Mouse (Mus musculus): ENCODE results near the gene Hrc. TPM values are rescaled to one million over a fixed set of nuclear protein-coding genes. Genes with fewer than 3 reads are reported as not detected.

The Hrc gene
- polyA plus RNA-seq, 1 experiment from 2014 or later, result 0.06 TPM

GRCm38 (mm10) chr7:45369022-45369745, 34.1 kb downstream of the Hrc start:
- Histone ChIP-seq H3K4me1 (peaks cover 41% of the 10 kb centered on the region), H3K9ac (no peak overlapping the region), H3K4me3 (peak overlapping the region; percentile 46; the same call in 1 of the 2 replicates), H3K27me3 (peaks cover 20% of the 10 kb centered on the region), H3K4me2 (peak overlapping the region; percentile 90), H3K36me3 (ENCODE audit: poor library complexity, severe bottlenecking) (peaks cover 29% of the 10 kb centered on the region), H3K9me3 (replicated peaks) (no peaks in the 10 kb centered on the region), H3K27ac (no peak overlapping the region)
- WGBS, result 77% methylated on average over 16 of the region's 16 CpGs
- no peak for ATAC-seq

GRCm38 (mm10) chr7:45369836-45370474, 34.9 kb downstream of the Hrc start:
- Histone ChIP-seq H3K27me3 (peaks cover 20% of the 10 kb centered on the region), H3K9ac (peak overlapping the region; percentile 69), H3K9me3 (replicated peaks) (no peaks in the 10 kb centered on the region), H3K4me2 (peak overlapping the region; percentile 90), H3K36me3 (ENCODE audit: poor library complexity, severe bottlenecking) (peaks cover 35% of the 10 kb centered on the region), H3K27ac (no peak overlapping the region), H3K4me3 (peak overlapping the region; percentile 46), H3K4me1 (peaks cover 38% of the 10 kb centered on the region)
- WGBS, result 8% methylated on average over 52 of the region's 52 CpGs
- ATAC-seq, result no peak; the same call in 1 of the 2 replicates

GRCm38 (mm10) chr7:45370475-45371311, 35.6 kb downstream of the Hrc start, which contains the start of gene Lin7b:
Gene Lin7b (minus strand): TSS chr7:45370583.
- peak; percentile 52 for ATAC-seq
- peak within 1 kb of the TSS; percentile 46 for H3K4me3 ChIP-seq
- 11% methylated on average over 28 of the region's 28 CpGs for WGBS
- H3K9ac ChIP-seq, result peak within 1 kb of the TSS; percentile 69
- H3K4me1 ChIP-seq, result peaks cover 30% of the 10 kb centered on the region
- H3K27ac ChIP-seq, result no peak within 1 kb of the TSS
- no peaks in the 10 kb centered on the region for H3K9me3 ChIP-seq (replicated peaks)
- H3K27me3 ChIP-seq, result peaks cover 20% of the 10 kb centered on the region
- H3K4me2 ChIP-seq, result peak within 1 kb of the TSS; percentile 90
- peaks cover 41% of the 10 kb centered on the region for H3K36me3 ChIP-seq (ENCODE audit: poor library complexity, severe bottlenecking)

- WGBS, result 83% methylated on average over 5 of the region's 5 CpGs
- H3K36me3 ChIP-seq (ENCODE audit: poor library complexity, severe bottlenecking), result peaks cover 58% of the 10 kb centered on the region
- no peak for ATAC-seq
- H3K4me2 ChIP-seq, result no peak overlapping the region
- H3K27me3 ChIP-seq, result peaks cover 20% of the 10 kb centered on the region
- no peak overlapping the region for H3K27ac ChIP-seq
- peaks cover 24% of the 10 kb centered on the region for H3K4me1 ChIP-seq
- no peak overlapping the region for H3K4me3 ChIP-seq
- no peak overlapping the region for H3K9ac ChIP-seq
- no peaks in the 10 kb centered on the region for H3K9me3 ChIP-seq (replicated peaks)
Observed at GRCm38 (mm10) chr7:45372371-45372770, 37.3 kb downstream of the Hrc start.

- no peak overlapping the region for H3K9ac ChIP-seq
- H3K36me3 ChIP-seq (ENCODE audit: poor library complexity, severe bottlenecking), result peaks cover 80% of the 10 kb centered on the region
- ATAC-seq, result no peak
- peaks cover 7% of the 10 kb centered on the region for H3K27me3 ChIP-seq
- 88% methylated on average over 8 of the region's 8 CpGs for WGBS
- H3K4me3 ChIP-seq, result no peak overlapping the region
- H3K27ac ChIP-seq, result no peak overlapping the region
- no peaks in the 10 kb centered on the region for H3K9me3 ChIP-seq (replicated peaks)
- peaks cover 14% of the 10 kb centered on the region for H3K4me1 ChIP-seq
- H3K4me2 ChIP-seq, result no peak overlapping the region
Observed at GRCm38 (mm10) chr7:45374620-45375019, 39.5 kb downstream of the Hrc start.

GRCm38 (mm10) chr7:45376057-45376456, 41.0 kb downstream of the Hrc start:
- H3K27ac ChIP-seq, result no peak overlapping the region
- no peaks in the 10 kb centered on the region for H3K9me3 ChIP-seq (replicated peaks)
- H3K4me1 ChIP-seq, result no peaks in the 10 kb centered on the region
- peaks cover 95% of the 10 kb centered on the region for H3K36me3 ChIP-seq (ENCODE audit: poor library complexity, severe bottlenecking)
- H3K9ac ChIP-seq, result no peak overlapping the region
- ATAC-seq, result no peak
- WGBS, result 94% methylated on average over 1 of the region's 1 CpGs
- H3K4me2 ChIP-seq, result no peak overlapping the region
- no peak overlapping the region for H3K4me3 ChIP-seq
- H3K27me3 ChIP-seq, result no peaks in the 10 kb centered on the region

GRCm38 (mm10) chr7:45386077-45386476, 51.0 kb downstream of the Hrc start:
- no peak for ATAC-seq
- 89% methylated on average over 3 of the region's 3 CpGs for WGBS

More at GRCm38 (mm10) chr7:45386077-45386476, 51.0 kb downstream of the Hrc start:
- H3K4me2 ChIP-seq, result no peak overlapping the region
- H3K9ac ChIP-seq, result no peak overlapping the region
- H3K4me1 ChIP-seq, result no peaks in the 10 kb centered on the region
- no peaks in the 10 kb centered on the region for H3K27me3 ChIP-seq
- no peaks in the 10 kb centered on the region for H3K9me3 ChIP-seq (replicated peaks)
- H3K27ac ChIP-seq, result no peak overlapping the region
- H3K36me3 ChIP-seq (ENCODE audit: poor library complexity, severe bottlenecking), result peaks cover 98% of the 10 kb centered on the region
- H3K4me3 ChIP-seq, result no peak overlapping the region

Other genes with a start within 250 kb of the Hrc start
- gene Rcn3, start 243.1 kb upstream of the Hrc start, polyA plus RNA-seq (2015; fragmentation: Nextera tagmentation; extraction: Ambion mirVana), result 61.3 and 62.0 TPM in 2 replicates
- gene Fcgrt, start 231.4 kb upstream of the Hrc start, polyA plus RNA-seq (2015; fragmentation: Nextera tagmentation; extraction: Ambion mirVana), result 8.0 and 9.9 TPM in 2 replicates
- gene Rps11, start 210.9 kb upstream of the Hrc start, polyA plus RNA-seq (2015; fragmentation: Nextera tagmentation; extraction: Ambion mirVana), result 1,342 and 1,406 TPM in 2 replicates
- 998 and 1,188 TPM in 2 replicates for gene Rpl13a, start 206.5 kb upstream of the Hrc start, polyA plus RNA-seq (2015; fragmentation: Nextera tagmentation; extraction: Ambion mirVana)
- gene Gm45713, start 199.1 kb upstream of the Hrc start, polyA plus RNA-seq (2015; fragmentation: Nextera tagmentation; extraction: Ambion mirVana), result 0.13 and 0.31 TPM in 2 replicates
- gene Flt3l, start 198.9 kb upstream of the Hrc start, polyA plus RNA-seq (2015; fragmentation: Nextera tagmentation; extraction: Ambion mirVana), result 0.79 and 0.92 TPM in 2 replicates
- gene Pih1d1, start 181.0 kb upstream of the Hrc start, polyA plus RNA-seq (2015; fragmentation: Nextera tagmentation; extraction: Ambion mirVana), result 97.5 TPM in 2 replicates
- 35.6 and 36.4 TPM in 2 replicates for gene Aldh16a1, start 180.7 kb upstream of the Hrc start, polyA plus RNA-seq (2015; fragmentation: Nextera tagmentation; extraction: Ambion mirVana)
- gene Slc17a7, start 171.3 kb upstream of the Hrc start, polyA plus RNA-seq (2015; fragmentation: Nextera tagmentation; extraction: Ambion mirVana), result 9.3 and 14.2 TPM in 2 replicates
- gene Gfy, start 155.7 kb upstream of the Hrc start, polyA plus RNA-seq (2015; fragmentation: Nextera tagmentation; extraction: Ambion mirVana), result not detected in 2 replicates
- not detected in 2 replicates for gene Pth2, start 154.3 kb upstream of the Hrc start, polyA plus RNA-seq (2015; fragmentation: Nextera tagmentation; extraction: Ambion mirVana)
- gene Ccdc155, start 130.4 kb upstream of the Hrc start, polyA plus RNA-seq (2015; fragmentation: Nextera tagmentation; extraction: Ambion mirVana), result 0.87 and 0.93 TPM in 2 replicates
- gene Dkkl1, start 123.1 kb upstream of the Hrc start, polyA plus RNA-seq (2015; fragmentation: Nextera tagmentation; extraction: Ambion mirVana), result 0.59 and 0.63 TPM in 2 replicates
- 181 and 198 TPM in 2 replicates for gene Tead2, start 119.5 kb upstream of the Hrc start, polyA plus RNA-seq (2015; fragmentation: Nextera tagmentation; extraction: Ambion mirVana)
- gene Cd37, start 96.2 kb upstream of the Hrc start, polyA plus RNA-seq (2015; fragmentation: Nextera tagmentation; extraction: Ambion mirVana), result 0.96 and 1.3 TPM in 2 replicates
- 0.11 and 0.23 TPM in 2 replicates for gene Slc6a16, start 94.2 kb upstream of the Hrc start, polyA plus RNA-seq (2015; fragmentation: Nextera tagmentation; extraction: Ambion mirVana)
- gene Slc6a21, start 57.8 kb upstream of the Hrc start, polyA plus RNA-seq (2015; fragmentation: Nextera tagmentation; extraction: Ambion mirVana), result not detected in 2 replicates
- gene Trpm4, start 1.5 kb upstream of the Hrc start, polyA plus RNA-seq (2015; fragmentation: Nextera tagmentation; extraction: Ambion mirVana), result 5.0 and 6.4 TPM in 2 replicates
- gene Ppfia3, start 31.7 kb downstream of the Hrc start, polyA plus RNA-seq (2015; fragmentation: Nextera tagmentation; extraction: Ambion mirVana), result 12.0 and 12.7 TPM in 2 replicates
- gene Lin7b, start 35.3 kb downstream of the Hrc start, polyA plus RNA-seq (2015; fragmentation: Nextera tagmentation; extraction: Ambion mirVana), result 2.9 and 4.5 TPM in 2 replicates
- 250 and 254 TPM in 2 replicates for gene Snrnp70, start 60.5 kb downstream of the Hrc start, polyA plus RNA-seq (2015; fragmentation: Nextera tagmentation; extraction: Ambion mirVana)
- not detected in 2 replicates for gene Kcna7, start 70.4 kb downstream of the Hrc start, polyA plus RNA-seq (2015; fragmentation: Nextera tagmentation; extraction: Ambion mirVana)
- gene Ntf5, start 78.4 kb downstream of the Hrc start, polyA plus RNA-seq (2015; fragmentation: Nextera tagmentation; extraction: Ambion mirVana), result not detected in 2 replicates
- gene Lhb, start 85.5 kb downstream of the Hrc start, polyA plus RNA-seq (2015; fragmentation: Nextera tagmentation; extraction: Ambion mirVana), result 0.44 and 1.1 TPM in 2 replicates
- 20.9 and 23.0 TPM in 2 replicates for gene Gys1, start 99.6 kb downstream of the Hrc start, polyA plus RNA-seq (2015; fragmentation: Nextera tagmentation; extraction: Ambion mirVana)
- gene Ruvbl2, start 102.8 kb downstream of the Hrc start, polyA plus RNA-seq (2015; fragmentation: Nextera tagmentation; extraction: Ambion mirVana), result 153 and 173 TPM in 2 replicates
- gene Ftl1, start 124.6 kb downstream of the Hrc start, polyA plus RNA-seq (2015; fragmentation: Nextera tagmentation; extraction: Ambion mirVana), result 6,730 and 6,791 TPM in 2 replicates
- 243 and 272 TPM in 2 replicates for gene Bax, start 131.6 kb downstream of the Hrc start, polyA plus RNA-seq (2015; fragmentation: Nextera tagmentation; extraction: Ambion mirVana)
- 0.11 and 0.22 TPM in 2 replicates for gene Tulp2, start 146.6 kb downstream of the Hrc start, polyA plus RNA-seq (2015; fragmentation: Nextera tagmentation; extraction: Ambion mirVana)
- 0.26 TPM in 1 of 2 replicates, not detected in the other for gene Gm45808, start 151.5 kb downstream of the Hrc start, polyA plus RNA-seq (2015; fragmentation: Nextera tagmentation; extraction: Ambion mirVana)
- gene Dhdh, start 153.5 kb downstream of the Hrc start, polyA plus RNA-seq (2015; fragmentation: Nextera tagmentation; extraction: Ambion mirVana), result 2.7 and 3.1 TPM in 2 replicates
- gene Nucb1, start 175.1 kb downstream of the Hrc start, polyA plus RNA-seq (2015; fragmentation: Nextera tagmentation; extraction: Ambion mirVana), result 73.2 and 85.4 TPM in 2 replicates
- gene Ppp1r15a, start 191.0 kb downstream of the Hrc start, polyA plus RNA-seq (2015; fragmentation: Nextera tagmentation; extraction: Ambion mirVana), result 13.5 and 15.3 TPM in 2 replicates
- 0.28 and 0.50 TPM in 2 replicates for gene Plekha4, start 191.0 kb downstream of the Hrc start, polyA plus RNA-seq (2015; fragmentation: Nextera tagmentation; extraction: Ambion mirVana)
- gene Hsd17b14, start 219.6 kb downstream of the Hrc start, polyA plus RNA-seq (2015; fragmentation: Nextera tagmentation; extraction: Ambion mirVana), result 0.14 TPM in 1 of 2 replicates, not detected in the other
- 18.9 and 23.7 TPM in 2 replicates for gene Bcat2, start 234.9 kb downstream of the Hrc start, polyA plus RNA-seq (2015; fragmentation: Nextera tagmentation; extraction: Ambion mirVana)

Measured in forebrain, embryonic 13.5 days (tissue).